Mouse (Mus musculus) kidney, adult 9 months (tissue): ENCODE data around the gene Gm20388.
"Not testable (repeated sequence)": the region's sequence is repeated elsewhere in the genome, so short reads cannot be mapped to it uniquely, and the experiment has no call there.

Experiments
- DNase-seq: peaks from one replicate; pipeline ENCODE4 v3.0.0; 2022

Gm20388 gene

DNA sequence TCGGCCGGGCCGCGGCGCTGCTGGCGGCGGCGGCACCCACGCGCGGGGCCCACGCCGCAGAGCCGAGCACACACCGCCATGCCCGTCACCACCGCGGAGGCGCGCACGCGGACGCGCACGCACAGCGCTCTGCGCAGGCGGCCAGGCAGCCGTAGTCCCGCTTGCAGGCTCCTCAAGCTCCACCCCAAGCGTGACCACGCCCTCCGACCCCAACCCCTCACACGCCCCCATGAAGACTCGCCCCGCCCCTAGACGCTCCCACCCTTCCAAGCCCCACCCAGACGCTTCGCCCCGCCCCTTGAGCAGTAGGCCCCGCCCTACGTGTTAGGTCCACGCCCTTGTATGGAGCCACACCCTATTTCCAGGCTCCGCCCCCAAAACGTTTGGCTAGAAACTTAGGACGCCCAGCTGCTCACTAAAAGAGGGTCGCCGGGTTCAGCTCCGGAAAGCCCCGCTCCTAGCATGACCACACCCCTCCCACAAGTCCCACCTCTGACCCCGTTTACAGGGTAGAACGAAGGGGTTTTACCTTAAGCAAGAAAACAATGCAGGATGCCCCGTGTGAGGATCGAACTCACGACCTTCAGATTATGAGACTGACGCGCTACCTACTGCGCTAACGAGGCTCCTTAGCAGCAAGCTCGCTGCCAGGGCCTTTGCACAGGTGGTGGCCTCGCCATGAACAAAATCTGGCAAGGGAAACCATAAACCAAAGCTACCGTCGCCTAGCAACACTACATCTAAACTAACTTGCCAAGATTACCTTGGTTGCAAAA lies 1668.2 kb downstream of the Gm20388 start, which contains the start of gene Fbxo31:
Gene Fbxo31 (minus strand): TSS at position 131 of the 776 bp plus-strand sequence.
- peak; percentile 96 for DNase-seq

DNA sequence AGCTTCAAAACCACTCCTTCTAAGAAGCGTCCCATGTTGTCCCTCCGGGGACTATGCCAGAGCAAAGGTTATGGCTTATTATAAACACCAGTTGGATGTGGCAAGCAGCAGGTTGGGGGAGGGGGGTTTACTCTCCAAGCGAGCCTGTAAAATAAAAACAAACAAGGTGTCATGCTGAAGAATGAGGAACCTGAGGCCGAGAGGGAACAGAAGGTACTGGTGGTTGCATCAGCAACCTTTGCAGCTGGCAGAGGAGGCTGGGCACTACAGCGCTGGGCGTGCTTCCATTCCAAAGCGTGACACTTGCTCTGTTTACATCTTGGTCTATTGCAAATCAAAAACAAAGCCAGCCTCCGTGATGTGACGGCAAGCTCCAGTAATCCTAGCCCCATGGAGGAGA lies 1669.8 kb downstream of the Gm20388 start:
- no peak for DNase-seq

DNA sequence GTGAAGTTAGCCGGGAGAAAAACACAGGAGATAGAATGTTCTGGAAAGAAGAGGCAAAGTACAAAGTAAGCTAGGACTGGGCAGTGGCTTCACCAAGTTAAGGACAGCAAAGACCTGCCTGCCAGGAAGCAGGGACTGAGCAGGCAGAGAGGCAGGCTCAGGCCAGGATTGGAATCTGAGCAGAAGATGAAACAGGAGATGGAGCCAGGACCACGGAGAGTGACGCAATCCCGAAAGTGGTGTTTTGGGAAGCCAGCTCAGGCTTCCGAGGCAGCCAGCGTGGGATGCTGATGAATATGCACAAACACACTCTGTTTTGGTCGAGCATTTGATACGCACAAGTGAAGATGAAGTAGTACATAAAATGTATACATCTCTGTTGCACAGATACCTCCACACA lies 1673.0 kb downstream of the Gm20388 start:
- DNase-seq, result no peak

DNA sequence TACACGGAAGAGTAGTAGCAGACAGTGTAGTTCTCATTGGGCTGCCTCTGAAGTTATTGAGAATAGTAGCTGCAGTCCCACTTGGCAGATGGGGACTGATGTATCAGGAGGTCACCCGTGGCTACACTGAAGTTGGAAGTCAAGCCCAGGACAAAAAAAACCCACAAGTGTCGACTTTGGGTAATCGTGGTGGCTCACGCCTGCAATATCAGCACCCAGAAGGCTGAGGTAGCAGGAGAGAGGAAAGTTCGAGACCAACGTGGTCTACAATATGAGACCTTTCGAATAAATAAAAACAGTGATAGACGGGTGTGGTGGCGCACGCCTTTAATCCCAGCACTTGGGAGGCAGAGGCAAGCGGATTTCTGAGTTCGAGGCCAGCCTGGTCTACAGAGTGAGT lies 1674.1 kb downstream of the Gm20388 start:
- DNase-seq, result no peak

DNA sequence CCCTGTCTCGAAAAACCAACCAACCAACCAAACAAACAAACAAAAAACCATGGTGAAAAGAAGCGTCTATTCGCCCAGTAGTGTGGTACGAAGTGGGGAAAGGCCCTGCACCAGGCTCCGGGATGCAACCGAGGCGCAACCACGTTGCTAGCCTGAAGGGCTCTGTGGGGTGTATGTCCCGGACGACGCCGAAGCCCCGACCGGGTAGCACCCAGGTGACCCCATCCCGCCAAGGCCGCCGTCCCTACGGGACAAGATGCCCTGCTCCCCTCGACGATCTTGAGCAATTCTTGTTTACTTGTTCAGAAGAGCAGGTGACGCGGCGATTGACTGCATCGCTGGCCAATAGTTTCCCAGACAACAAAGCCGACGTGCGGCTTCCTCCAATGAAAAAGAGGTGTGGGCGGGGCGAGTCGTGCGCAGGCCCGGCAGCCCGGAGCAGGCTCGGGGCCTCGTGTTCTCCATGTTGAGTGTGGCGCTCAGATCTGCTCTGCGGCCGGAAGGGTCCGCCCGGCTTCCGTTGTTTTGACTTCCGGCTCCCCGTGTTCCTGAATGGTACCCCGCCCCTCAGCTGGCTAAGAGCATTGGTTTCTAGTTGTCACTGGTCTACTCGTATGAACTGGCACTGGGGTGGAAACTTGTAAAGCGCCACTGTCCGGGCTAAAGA lies 1674.7 kb downstream of the Gm20388 start:
- peak; percentile 100 for DNase-seq

DNA sequence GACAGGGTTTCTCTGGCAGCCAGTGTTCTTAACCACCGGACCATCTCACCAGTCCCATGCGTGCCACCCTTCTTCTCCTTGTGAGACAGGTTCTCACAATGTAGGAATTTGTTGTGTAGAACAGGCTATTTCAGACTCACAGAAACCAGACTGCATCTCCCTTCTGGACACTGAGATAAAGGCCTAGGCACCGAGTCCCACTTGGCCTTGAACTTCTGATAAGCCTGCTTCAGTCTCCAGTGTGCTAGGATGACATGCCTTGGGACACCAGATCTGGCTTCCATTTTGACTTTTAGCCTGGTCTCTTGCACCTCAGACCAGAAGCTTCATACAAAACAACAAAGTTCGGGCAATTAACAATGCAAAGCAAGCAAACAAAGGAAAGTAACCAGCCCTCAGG lies 1678.1 kb downstream of the Gm20388 start:
- no peak for DNase-seq

DNA sequence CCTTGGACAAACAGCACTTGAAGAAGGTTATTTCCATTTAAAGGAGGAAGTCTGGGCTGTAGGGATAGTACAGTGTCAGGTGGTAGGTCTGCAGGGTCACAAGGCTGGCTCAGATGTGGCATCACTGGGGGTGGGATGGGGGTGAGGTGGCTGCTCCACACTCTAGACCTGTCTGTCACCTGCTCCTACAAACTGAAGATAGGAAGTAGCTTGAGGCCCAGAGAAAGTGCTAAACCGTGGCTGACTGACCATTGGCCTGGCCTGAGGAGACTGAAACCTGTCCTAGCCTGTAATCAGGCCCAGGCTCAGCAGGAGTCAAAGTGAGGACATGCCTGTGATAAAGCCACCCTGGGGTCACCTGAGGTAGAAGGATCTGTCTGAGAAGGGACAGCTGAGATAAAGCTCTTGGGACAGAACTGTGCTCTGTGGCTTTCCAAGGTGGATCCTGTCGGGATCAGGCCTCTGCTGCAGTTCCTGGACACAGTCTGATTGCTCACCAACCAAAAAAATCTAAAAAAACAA lies 1678.6 kb downstream of the Gm20388 start:
- DNase-seq, result no peak

DNA sequence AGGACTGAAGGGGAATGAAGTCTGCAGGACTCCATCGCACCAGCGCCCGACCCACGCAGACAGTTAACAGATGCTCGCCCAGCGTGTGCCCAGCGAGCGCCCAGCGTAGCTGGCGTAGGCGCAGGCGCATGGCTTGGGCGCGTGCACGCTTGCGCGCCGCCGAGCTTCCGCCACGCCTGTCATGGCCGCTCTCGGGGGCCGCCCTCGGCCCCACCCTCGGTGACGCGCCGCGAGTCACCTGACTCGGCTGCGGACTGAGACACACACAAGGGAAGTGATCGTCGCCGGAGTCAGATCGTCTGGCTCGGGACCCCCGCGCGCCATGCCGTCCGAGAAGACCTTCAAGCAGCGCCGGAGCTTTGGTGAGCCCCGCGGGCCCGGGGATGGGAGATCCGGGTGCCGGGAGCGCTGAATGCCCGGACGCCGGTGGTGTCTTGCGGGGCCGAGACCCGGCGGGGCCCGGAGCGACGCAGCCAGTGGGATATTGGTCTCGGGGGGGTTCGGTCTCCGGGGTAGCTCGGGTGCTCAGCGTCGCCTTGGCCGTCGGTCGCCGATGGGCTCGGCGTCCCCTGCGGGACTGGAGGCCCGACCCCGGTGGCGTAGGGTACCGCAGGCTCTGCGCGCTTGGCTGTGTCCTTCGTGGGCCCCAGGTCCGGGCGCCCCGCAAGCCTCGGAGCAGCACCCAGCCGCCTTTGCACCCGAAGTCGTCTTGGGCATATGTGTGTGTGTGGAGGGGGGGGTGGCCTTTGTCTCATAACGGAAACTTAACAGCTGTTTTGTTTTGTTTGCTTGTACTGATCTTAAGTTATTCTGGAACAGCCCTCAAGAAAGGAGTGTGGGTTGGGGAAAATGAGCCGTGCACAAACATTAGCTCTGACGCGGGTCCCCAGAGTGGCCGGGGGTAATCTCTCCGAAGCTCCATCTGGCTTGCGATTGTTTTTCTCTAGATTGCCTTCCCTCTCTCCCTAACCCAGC lies 1679.8 kb downstream of the Gm20388 start, which contains the start of gene Map1lc3b:
Gene Map1lc3b (plus strand): TSS at position 159 of the 975 bp plus-strand sequence.
- peak; percentile 95 for DNase-seq

DNA sequence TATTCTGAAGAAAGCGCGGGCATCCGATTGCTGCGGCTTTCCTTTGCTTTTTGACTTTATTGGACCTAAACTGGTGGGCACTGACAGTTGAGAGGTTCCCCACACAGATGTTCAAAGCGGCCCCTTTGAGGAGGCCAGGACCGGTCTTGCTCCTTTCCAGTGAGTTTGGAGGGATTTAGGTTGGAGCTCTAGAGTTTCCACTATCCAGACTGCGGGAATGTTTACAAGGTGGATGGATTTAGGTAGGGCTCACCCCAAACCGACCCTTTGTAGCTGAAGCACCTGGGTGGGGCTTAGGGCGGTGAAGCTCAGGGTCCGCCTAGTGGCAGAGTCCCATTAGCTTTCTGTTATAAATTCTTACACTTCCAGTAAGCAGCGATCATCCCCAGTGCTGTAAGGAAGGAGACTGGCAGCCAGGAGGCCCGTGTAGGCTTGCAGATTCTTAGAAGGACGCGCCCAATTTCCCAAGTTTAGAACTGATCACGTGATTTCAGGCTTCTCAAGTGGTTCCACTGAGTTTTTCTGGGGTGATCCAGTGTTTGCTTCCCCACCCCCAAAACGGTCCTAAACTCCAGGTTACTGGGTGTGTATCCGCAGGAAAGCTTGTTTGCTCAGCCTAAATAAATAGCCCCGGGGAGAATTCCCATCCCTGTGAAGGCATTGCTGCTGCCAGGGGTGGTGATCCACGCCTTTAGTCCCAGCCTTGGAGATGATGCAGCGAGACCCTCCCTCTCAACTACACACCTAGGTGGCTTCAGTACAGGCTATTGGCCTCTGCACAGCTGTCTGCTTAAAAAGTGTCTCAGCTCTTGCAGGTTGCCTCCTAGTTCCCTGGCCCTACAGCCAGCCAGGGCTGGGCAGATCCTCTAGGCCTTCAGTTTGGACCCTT lies 1680.8 kb downstream of the Gm20388 start:
- peak; percentile 59 for DNase-seq

DNA sequence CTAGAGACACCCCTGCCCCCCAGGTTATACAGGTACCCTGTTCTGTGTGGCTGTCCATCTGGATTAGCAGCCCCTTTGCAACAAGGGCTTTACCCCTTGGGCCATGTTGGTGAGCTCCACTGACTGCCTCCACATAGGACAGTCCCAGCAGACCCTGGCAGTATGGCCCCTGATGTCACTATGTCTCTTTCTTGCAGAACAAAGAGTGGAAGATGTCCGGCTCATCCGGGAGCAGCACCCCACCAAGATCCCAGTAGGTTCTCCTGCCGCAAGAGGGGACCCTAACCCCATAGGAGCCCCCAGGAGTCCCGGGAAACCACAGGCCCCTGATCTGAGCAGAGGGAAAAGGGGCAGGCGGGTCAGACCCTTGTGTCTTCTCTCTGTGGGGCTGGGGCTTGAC lies 1682.7 kb downstream of the Gm20388 start:
- no peak for DNase-seq

DNA sequence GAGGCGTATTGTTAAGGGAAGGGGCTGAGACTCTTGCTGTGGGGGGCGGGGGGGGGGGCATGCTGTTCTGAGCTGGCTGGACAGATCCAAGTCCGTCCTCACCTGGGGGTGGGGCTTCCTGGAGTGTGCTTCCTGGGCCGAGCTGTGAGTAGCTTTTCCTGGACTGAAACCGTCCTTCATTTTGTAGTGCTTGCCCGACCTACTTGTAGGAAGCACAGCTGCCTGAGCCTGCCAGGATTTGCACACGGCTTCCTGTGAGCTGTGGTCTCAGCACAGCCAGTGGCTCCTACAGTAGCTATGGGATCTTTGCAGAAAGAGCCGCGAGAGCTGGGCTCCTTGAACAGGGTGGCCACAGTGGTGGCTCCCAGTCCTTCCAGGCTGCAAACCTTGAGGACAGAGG lies 1683.3 kb downstream of the Gm20388 start:
- DNase-seq, result peak; percentile 69

DNA sequence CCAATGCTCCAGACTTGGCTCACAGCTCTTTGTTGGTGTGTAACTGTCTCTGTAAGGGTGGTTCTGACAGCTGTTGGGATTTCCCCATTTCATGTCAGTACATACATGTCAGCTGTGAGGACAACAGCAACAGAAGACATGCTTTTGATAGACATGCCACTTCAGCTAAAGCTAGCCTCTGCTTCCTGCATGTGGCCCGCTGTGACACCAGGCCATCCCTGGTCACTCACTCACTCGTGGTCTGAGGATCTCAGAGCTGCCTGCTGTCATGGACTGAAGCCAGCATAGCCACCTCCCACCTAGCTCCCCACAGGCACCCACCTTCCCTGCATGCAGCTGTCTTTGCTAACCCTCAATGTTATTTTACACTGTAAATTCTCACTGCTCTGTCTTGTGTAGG lies 1686.9 kb downstream of the Gm20388 start:
- not testable (repeated sequence) for DNase-seq

DNA sequence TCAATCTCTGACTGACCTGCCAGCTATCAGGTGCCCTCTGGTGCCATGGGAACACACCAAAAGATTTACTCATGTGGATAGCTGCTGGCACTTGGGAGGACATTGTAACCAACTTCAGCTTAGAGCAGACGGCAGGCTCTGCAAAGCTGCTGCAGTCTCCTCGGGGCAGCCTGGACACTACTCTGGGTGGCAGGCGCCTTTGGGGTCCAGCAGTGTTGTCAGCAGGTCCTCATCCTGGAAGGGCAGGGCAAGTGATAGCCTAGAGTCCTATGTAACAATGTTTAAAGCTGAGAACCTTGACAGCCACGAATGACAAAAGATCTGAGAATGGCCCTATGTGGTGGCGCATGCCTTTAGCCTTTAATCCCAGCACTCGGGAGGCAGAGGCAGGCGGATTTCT lies 1687.5 kb downstream of the Gm20388 start:
- no peak for DNase-seq

DNA sequence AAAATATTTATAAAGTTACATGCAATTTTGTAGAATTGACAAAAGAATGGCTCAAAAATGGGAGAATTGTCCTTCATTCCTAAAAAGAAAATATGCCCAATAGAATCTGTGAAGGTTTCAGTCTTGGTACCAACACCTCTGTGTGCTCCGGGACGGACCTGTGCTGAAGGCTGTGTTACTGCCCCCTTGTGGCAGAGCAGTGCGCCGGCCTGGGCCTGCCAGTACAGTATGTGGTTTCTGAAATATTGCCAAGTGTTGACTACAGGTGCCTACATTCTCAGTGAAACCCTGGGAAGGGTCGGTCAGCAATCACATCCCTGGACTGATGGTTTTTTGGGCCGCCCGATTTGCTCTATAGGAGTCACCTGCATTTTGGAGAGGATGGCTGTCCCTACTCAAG lies 1688.3 kb downstream of the Gm20388 start:
- peak; percentile 92 for DNase-seq

DNA sequence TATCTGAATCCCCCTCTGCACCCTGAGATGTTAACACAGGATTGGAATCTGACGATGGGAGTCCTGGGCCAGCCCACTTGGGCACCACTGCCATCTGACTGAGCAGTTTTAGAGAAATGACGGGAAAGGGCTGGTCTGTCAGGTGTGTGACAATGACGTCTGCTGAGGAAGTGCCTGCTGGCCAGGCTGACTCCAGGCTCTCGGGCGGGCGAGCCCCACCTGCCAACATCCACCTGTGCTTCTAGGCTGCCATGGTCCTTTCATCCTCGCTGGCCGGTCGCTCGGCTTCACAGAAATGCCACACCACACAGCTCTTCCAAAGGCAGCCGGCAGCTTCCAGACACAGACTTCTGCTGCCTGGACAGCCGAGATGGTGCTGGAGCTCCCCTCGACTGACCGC lies 1689.2 kb downstream of the Gm20388 start:
- no peak for DNase-seq

DNA sequence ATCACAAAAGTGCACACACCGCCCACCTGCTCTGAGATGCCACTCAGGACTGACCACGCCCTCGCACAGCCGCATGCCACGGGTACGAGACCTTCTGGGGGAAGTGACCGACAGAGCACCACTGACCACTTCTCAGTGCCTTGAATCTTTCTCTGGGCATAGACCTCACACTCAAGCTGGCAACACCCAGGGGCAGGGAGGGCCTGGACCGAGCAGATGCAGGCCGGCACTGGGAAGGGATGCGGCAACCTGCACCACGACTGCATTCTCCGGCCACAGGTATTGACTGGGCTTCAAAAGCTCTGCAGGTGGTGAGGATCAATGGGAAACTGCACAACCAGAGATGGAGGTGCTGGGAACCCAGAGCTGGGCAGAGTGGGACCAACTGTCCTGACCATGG lies 1691.8 kb downstream of the Gm20388 start:
- DNase-seq, result no peak

DNA sequence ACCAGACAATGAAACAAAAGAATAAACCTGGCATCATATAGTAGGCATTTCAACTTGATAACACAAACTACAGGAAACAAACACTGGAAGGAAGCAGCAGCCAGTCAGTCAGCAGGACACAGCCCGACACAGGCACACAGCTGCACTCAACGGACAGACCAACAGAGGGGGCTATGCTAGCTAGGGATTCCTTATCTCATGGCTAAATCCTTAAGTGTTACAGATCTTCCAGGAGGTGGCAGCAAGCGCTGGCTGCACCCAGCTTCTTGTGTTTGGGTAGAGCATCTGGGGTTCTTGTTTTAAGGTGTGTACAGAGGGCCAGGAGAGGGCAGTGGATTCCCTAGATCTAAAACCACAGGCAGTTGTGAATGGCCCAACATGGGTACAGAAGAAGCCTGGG lies 1692.2 kb downstream of the Gm20388 start:
- peak; percentile 88 for DNase-seq

DNA sequence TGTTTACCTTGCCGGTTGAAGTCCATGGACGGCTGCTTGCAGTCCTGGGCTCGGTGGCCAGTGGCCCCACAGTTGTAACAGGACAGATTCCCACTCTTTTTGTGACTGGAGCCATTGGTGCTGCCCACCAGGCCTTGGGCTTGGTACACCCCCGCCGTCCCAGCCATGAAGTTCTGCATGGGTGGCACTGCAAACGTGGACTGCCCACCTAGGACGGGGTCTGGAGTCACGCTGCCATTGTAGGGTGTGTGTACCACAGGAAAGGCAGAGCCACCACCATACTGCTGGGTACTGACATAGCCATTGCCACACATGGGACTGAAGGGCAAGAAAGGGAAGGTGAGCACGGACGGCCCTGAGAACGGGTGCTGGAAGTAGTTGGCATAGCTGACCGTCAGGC lies 1693.2 kb downstream of the Gm20388 start:
- no peak for DNase-seq

DNA sequence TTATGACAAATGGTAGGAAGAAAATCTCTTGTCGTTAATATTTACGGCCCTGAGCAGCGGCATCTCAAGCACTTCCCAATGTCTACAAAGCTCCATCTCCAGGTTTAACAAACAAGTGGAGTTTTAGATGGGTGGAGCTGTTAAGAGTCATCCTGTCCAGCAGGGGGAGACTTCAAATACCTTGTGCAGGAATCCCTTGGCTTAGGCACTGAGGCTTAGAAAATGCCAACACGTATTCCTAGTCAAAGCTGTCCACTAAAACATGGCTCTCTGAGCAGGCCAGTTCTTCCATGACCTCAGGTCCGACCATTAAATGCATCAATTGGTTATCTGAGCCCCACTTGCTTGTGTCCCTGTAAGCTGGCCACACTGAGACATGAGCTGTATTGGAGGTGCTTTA lies 1697.0 kb downstream of the Gm20388 start:
- peak; percentile 51 for DNase-seq

DNA sequence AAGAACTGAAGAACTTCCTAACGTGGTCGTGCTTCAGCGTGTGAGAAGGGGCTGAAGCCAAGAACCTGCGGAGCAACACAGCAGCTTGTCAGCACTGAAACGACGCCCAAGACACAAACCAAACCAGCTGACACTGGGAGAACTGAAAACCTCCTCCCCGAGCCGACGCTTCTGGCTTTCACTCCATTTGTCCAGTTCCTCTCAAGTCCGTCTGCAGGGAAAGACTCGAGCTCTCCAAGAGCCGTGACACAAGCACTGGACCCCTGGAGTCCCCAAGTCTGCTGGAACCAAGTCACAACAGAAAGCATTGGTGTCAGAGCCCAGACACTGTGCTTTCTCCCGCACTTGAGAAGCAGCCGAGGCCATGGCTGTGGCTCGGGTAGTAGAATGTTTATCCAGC lies 1698.6 kb downstream of the Gm20388 start:
- DNase-seq, result no peak

DNA sequence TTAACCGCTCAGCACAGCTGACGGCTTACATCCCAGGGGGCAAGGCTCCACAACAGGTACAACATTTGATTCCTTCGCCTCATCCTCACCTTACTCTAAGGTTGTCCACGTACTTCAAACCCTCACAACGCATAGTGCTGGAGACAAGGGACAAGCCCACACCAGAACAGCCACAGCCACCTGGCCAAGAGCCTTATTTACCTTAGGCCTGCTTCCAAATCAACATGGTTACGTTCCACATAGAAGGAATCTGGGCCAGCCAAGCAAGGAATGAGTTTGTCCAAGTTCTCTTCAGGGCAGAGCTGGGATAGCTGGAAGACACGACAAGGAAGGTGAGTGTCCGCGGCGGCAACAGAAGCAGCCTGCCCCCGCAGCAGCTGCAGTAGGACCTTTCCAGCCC lies 1699.3 kb downstream of the Gm20388 start:
- no peak for DNase-seq

DNA sequence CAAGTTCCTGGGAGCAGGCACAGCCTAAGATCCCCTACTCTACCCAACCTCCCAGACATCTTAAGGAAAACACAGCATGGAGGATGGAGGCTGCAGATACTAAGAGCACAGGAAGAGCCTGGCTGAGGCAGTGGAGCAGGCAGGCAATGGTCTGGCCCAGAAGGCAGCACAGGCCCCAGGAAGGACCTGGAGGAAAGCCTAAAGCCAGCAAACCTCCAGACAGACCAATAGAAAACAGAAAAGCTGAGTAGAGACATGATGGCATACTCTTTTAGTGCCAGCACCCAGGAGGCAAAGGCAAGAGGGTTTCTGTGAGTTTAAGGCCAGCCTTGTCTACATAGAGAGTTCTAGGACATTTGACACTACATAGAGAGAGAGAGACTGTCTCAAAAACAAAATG lies 1702.8 kb downstream of the Gm20388 start:
- DNase-seq, result no peak
